Comparison of ENCODE assay signal across 15 mouse cellular contexts in genomic region chr1:176197036-176197766, GRCm38 (mm10).
DNase-seq lines count a peak whose midpoint lies in the region; ATAC-seq and TF ChIP-seq lines count a peak whose summit lies in the region.
"Had no signal": no experiment of that assay in that cellular context is flagged by ENCODE, and none has a peak within 500 bp of the region (broad histone marks: within the 10 kb centered on the region; RNA-seq: fewer than 3 reads in every experiment).

No protein-coding gene starts in this region.

- H3K9ac ChIP-seq in forebrain, postnatal 0 days = no peak overlapping the region
- H3K9ac ChIP-seq: liver, postnatal 0 days; midbrain, embryonic 12.5 days had no signal

- no peaks in the 10 kb centered on the region for H3K4me1 ChIP-seq in heart, embryonic 10.5 days
- no peaks in the 10 kb centered on the region for H3K4me1 ChIP-seq in forebrain, postnatal 0 days (ENCODE audit: insufficient read depth)
- H3K4me1 ChIP-seq: hindbrain, embryonic 10.5 days; midbrain, embryonic 12.5 days had no signal

- H3K4me3 ChIP-seq in heart, embryonic 10.5 days = no peak overlapping the region
- H3K4me3 ChIP-seq in forebrain, postnatal 0 days (ENCODE audit: low read depth, low read length) = no peak overlapping the region
- H3K4me3 ChIP-seq: hindbrain, embryonic 10.5 days; midbrain, embryonic 12.5 days had no signal

- intact Hi-C loops in heart, postnatal 10 days (cut with DNase I) = no loop called here

- no peak for ATAC-seq in forebrain, postnatal 0 days
- ATAC-seq: intestine, postnatal 0 days; liver, postnatal 0 days had no signal

- 89% methylated on average over 6 of the region's 6 CpGs for WGBS in heart, embryonic 10.5 days
- WGBS in forebrain, postnatal 0 days = 52% methylated on average over 6 of the region's 6 CpGs

- no peaks in the 10 kb centered on the region for H3K9me3 ChIP-seq in heart, embryonic 10.5 days
- no peaks in the 10 kb centered on the region for H3K9me3 ChIP-seq in forebrain, postnatal 0 days (ENCODE audit: low read length)
- H3K9me3 ChIP-seq: hindbrain, embryonic 10.5 days; midbrain, embryonic 12.5 days had no signal

- no peak for TF ChIP-seq CTCF in forebrain, postnatal 0 days (IDR thresholded peaks at IDR 0.05; ENCODE audit: low read depth)

- peak; percentile 3 for DNase-seq in adrenal gland, postnatal 25 days
- no peak for DNase-seq in adrenal gland, postnatal 36 days
- peak; percentile 13 to 14 for DNase-seq in heart, postnatal 10 days
- no peak for DNase-seq in heart, embryonic 10.5 days (ENCODE audit: low spot score)
- DNase-seq in cerebellum, adult 18-20 months = peak; percentile 93 to 94
- DNase-seq in forebrain, postnatal 0 days = peak; percentile 35
- DNase-seq in kidney, adult 9 months = no peak
- DNase-seq in ovary, adult 18-20 months (ENCODE audit: low spot score) = no peak
- DNase-seq: kidney, postnatal 36 days; liver, postnatal 0 days; lung, postnatal 36 days; thymus, postnatal 25 days had no signal

- no peaks in the 10 kb centered on the region for H3K36me3 ChIP-seq in heart, embryonic 10.5 days
- H3K36me3 ChIP-seq in forebrain, postnatal 0 days (ENCODE audit: insufficient read depth) = no peaks in the 10 kb centered on the region
- H3K36me3 ChIP-seq: hindbrain, embryonic 10.5 days; midbrain, embryonic 12.5 days had no signal

- no peak overlapping the region for H3K4me2 ChIP-seq in forebrain, postnatal 0 days (ENCODE audit: low read depth)
- H3K4me2 ChIP-seq: midbrain, embryonic 12.5 days had no signal

- no peaks in the 10 kb centered on the region for H3K27me3 ChIP-seq in heart, embryonic 10.5 days (ENCODE audit: insufficient read depth, poor library complexity, severe bottlenecking)
- no peaks in the 10 kb centered on the region for H3K27me3 ChIP-seq in forebrain, postnatal 0 days (ENCODE audit: insufficient read depth, low read length)
- H3K27me3 ChIP-seq: midbrain, embryonic 12.5 days had no signal

- H3K27ac ChIP-seq in heart, embryonic 10.5 days = no peak overlapping the region
- no peak overlapping the region for H3K27ac ChIP-seq in forebrain, postnatal 0 days (ENCODE audit: low read depth, low read length)
- H3K27ac ChIP-seq: hindbrain, embryonic 10.5 days; midbrain, embryonic 12.5 days had no signal

Comparison
In these comparisons a context has a peak if more than half of its experiments do, and no peak if none do; other contexts are left out.
1. DNase-seq: peak in adrenal gland, postnatal 25 days (single experiment), heart, postnatal 10 days (2 of 2), cerebellum, adult 18-20 months (2 of 2) and forebrain, postnatal 0 days (single experiment); none in adrenal gland, postnatal 36 days (0 of 2), heart, embryonic 10.5 days (single experiment), kidney, adult 9 months (single experiment) and ovary, adult 18-20 months (single experiment).